Mouse (Mus musculus) retina, embryonic 14.5 days (tissue): Measurements from ENCODE around the gene Cebpz.
A peak's percentile ranks its signal among the peaks of the same experiment; 100 is the strongest.

Experiments
- DNase-seq: peaks from one replicate; pipeline ENCODE4 v3.0.0-alpha.2; 2015; ENCODE audit warnings: low spot score

Gene Cebpz

DNA sequence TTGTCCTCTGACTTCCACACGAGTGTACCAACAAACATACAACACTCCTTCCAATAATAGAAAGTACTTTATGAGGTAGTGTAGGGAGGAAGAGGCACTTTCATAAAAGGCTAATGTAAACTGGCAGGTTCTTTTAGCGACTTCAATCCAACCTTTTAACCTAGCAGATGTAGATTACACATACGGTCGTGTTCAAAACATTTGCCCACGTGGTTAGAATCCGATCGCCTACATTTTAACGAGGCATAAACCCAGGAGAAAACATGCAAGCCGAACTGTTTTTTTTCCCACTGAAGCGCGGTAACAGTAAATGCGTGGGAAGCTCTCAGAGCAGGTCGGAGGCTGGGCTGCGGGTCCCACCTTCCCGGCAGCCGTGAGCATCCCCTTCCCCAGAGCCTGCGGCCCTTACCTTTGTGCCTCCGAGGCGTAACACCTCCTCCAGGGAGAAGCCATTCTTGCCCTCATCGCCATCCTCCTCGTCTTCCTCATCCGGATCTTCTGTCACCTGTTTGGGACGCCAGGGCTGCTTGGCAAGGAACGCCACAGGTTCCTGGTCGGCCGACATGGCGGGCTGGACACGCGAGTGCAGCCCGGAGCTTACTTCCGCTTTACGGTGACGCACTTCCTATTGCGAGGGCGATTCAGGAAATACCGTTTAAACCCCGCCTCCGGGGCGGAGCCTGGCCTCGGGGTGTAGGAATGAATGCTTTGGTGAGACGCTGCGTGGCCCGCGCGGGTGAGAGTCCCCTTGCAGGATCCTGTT, at the start of gene Cebpz, which contains the start of gene Ndufaf7:
TSS of gene Cebpz (minus strand) at position 601 of the 763 bp plus-strand sequence.
TSS of gene Ndufaf7 (plus strand) at position 671 of the 763 bp plus-strand sequence.
- DNase-seq, result peak; percentile 99

- no peak for DNase-seq
Observed at GRCm38 (mm10) chr17:78983736-78984135, 46.9 kb upstream of the Cebpz start.

GRCm38 (mm10) chr17:78983166-78983565, 46.3 kb upstream of the Cebpz start:
- DNase-seq, result no peak

DNA sequence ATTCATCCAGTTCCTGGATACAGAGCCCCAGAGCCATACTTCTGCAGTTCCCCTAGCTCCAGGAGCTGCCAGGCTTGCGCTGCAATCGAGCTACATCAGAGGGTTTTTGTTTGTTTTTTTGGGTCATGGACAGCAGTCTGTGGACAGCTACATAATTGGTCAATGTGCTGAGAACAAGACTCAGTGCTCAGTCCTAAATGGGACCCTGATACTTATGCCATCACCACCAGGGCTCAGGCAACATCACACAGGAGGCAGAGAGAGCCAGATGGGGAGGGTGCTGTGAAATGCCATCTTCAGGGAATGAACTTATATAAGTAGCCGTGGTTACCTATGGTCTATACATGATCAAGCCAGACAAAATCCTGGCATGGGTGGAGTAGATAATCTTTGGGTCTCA, 31.6 kb upstream of the Cebpz start:
- DNase-seq, result no peak

GRCm38 (mm10) chr17:78966092-78966883, 29.4 kb upstream of the Cebpz start:
- DNase-seq, result no peak

DNA sequence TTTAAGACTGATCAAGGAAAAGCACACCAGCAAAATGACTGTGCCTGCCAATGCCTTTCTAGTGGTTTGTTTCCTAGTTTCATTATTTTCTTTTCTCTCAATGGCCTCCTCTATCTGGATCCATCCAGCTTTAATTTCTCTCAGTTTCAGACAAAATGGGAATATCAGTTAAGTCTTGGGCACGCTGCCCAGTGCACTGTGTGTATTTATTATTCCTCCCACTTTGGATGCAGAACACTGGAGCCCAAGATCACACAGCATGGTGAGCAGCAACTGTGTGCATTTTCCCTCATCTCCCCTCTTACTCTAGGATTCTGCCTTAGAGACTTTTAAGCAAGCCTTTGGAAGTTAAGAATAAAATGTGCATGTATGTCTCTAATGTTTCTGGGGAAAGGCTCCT, 27.5 kb upstream of the Cebpz start:
- no peak for DNase-seq

DNA sequence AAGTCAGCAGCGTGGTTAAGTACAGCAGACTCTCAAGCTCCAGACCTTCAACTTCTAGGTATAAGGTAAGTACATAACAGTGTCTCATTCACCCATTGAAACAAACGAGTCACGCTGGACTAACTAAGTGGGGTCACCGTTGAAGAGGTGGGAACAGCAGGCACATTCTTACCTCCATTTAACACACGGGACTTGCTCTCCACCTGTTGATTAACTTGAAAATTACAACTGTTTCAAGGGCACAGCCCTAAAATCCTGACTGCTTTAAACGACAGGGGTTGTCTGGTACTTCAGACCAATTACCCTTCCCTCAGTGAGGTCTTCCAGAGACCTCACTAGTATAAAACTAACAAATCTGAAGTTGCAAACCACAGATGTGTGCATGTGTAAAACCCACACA, 22.6 kb upstream of the Cebpz start:
- no peak for DNase-seq

- no peak for DNase-seq
Observed at GRCm38 (mm10) chr17:78953240-78953639, 16.4 kb upstream of the Cebpz start.

- no peak for DNase-seq
Observed at GRCm38 (mm10) chr17:78952070-78952469, 15.2 kb upstream of the Cebpz start.

- no peak for DNase-seq
Observed at GRCm38 (mm10) chr17:78951225-78951624, 14.4 kb upstream of the Cebpz start.

- no peak for DNase-seq
Observed at GRCm38 (mm10) chr17:78942579-78942978, 5.7 kb upstream of the Cebpz start.

GRCm38 (mm10) chr17:78938927-78939326, 2.1 kb upstream of the Cebpz start:
- DNase-seq, result no peak

DNA sequence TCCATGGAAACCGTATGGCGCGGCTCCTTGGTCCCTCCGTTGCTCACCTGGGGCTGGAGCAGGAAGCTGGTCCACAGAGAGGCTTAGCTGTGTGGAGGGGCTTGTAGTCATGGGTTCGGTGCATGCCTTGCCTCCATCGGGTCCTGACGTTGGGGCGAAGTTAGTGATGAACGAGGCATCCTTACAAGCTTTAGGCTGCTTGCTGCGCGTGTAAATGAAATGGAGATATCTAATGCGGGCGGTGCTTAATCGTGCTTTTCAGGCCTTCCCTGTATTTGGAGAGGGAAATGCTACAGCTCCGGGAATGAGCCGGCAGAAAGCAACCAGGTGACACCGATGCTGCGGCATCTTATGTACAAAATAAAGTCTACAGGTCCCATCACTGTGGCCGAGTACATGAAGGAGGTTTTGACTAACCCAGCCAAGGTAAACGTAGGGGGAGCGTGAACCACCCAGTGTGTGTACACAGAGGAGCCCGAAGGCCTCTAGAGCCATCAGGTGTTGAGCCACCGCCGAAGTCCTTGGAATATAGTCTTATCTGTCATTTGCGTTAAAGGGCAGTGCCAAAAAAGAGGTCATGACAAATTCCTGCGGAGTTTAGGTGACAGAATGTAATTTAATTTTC, 475 bp upstream of the Cebpz start:
- no peak for DNase-seq

DNA sequence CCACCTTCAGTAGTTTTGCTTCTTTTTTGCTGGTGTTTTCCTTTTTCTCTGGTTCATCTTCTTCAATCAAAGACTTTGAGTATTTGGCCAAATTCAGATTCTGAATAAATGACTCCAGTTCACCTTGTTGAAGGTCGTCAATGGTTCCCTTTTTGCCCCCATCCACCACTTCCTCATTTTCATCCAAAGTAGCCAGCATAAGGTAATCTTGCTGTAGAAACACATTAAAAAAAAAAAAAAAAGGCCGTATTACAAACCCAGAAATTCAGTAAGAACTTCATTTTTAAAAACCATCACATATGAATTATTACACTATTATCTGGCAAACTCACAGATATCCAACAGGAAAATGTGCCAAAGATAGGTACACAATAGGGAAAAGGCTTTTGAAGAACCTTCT, 1.0 kb downstream of the Cebpz start:
- DNase-seq, result no peak

GRCm38 (mm10) chr17:78917696-78918095, 19.2 kb downstream of the Cebpz start:
- DNase-seq, result no peak

GRCm38 (mm10) chr17:78916899-78917298, 20.0 kb downstream of the Cebpz start:
- DNase-seq, result no peak

GRCm38 (mm10) chr17:78916369-78916813, 20.5 kb downstream of the Cebpz start, which contains the start of gene Cebpzos:
TSS of gene Cebpzos (plus strand) at chr17:78916500.
- DNase-seq, result peak; percentile 86

GRCm38 (mm10) chr17:78915772-78916171, 21.1 kb downstream of the Cebpz start:
- peak; percentile 11 for DNase-seq

DNA sequence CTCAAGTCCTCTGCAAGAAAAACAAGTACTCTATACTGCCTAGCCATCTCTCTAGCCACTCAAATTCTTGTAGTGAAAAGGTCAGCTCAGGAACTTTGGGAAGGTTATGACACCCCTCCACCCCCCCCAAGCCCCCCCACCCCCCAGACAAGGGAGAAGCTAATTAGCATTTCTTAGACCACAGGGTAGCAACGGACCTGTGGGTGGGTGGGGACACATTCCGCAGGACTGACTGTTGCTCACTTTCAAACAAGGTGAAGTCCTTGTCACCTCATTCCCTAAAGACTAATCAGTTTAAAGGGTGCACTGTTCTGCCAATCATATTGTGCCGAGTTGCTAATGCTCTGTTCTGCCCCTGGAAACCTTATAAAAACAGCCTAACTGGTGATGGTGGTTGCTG, 22.9 kb downstream of the Cebpz start:
- DNase-seq, result no peak

- no peak for DNase-seq
Observed at GRCm38 (mm10) chr17:78912861-78913281, 24.0 kb downstream of the Cebpz start.

- DNase-seq, result no peak
Observed at GRCm38 (mm10) chr17:78909374-78909773, 27.5 kb downstream of the Cebpz start.

DNA sequence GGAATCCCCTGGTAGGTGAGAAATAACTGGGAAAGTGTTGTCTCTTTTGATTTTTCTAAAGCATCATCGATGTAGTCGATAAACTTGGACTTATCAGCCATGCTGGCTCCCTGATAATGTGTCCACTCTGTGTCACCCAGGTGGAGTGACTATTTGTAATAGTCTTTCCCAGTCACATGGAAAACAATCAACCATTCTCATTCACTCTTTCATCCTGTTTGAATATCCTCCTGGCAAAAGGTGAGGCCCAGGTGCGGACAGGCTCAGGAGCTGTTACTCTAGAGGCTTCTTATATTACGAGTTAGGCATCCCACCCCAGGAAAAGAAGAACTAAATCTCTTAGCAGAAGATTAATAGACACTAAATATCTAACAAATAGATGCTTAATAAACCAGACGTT, 30.0 kb downstream of the Cebpz start, which contains the start of gene Sult6b1:
TSS of gene Sult6b1 (minus strand) at position 101 of the 400 bp plus-strand sequence.
- DNase-seq, result no peak
